Mouse (Mus musculus) embryonic facial prominence, embryonic 10.5 days (tissue): ENCODE results near the gene 9530077C05Rik. TPM values are rescaled to one million over a fixed set of nuclear protein-coding genes. Genes with fewer than 3 reads are reported as not detected.

ENCODE experiments used
- DNase-seq: peaks from one replicate; pipeline ENCODE4 v3.0.0-alpha.2; 2017; ENCODE audit warnings: low spot score
- H3K27ac ChIP-seq: fragments of 300-500 bp; sonication (generic); replicated peaks from 2 replicates; pipeline ENCODE4 v1.5.1; 2016; ENCODE audit warnings: mild to moderate bottlenecking
- H3K27me3 ChIP-seq: fragments of 300-500 bp; sonication (generic); replicated peaks from 2 replicates; pipeline ENCODE4 v1.6.1; 2016; ENCODE audit warnings: low read depth, mild to moderate bottlenecking; ENCODE audit not compliant: poor library complexity, severe bottlenecking
- H3K36me3 ChIP-seq: fragments of 300-500 bp; sonication (generic); replicated peaks from 2 replicates; pipeline ENCODE4 v1.6.1; 2016; ENCODE audit warnings: mild to moderate bottlenecking, moderate library complexity
- H3K4me1 ChIP-seq: fragments of 300-500 bp; sonication (generic); 2 replicates; pipeline ENCODE4 v1.6.1; 2016
- H3K4me3 ChIP-seq: fragments of 300-500 bp; sonication (generic); 2 replicates; pipeline ENCODE4 v1.5.1; 2016; ENCODE audit warnings: mild to moderate bottlenecking, moderate library complexity
- H3K9me3 ChIP-seq: fragments of 300-500 bp; sonication (generic); 2 replicates; pipeline ENCODE4 v1.6.1; 2016; ENCODE audit warnings: mild to moderate bottlenecking
- WGBS: fragments of 180-500 bp; shearing (Covaris S2); methylation state at CpG from one replicate; pipeline ENCODE4 v1.1.7; 2016; 5-methylcytosine and 5-hydroxymethylcytosine counted together
- polyA plus RNA-seq: library from polyadenylated mRNA; unstranded; fragments of >200 nt; fragmentation: Nextera tagmentation; extraction: Ambion mirVana; gene quantifications from 2 replicates; pipeline ENCODE4 v1.2.1, GENCODE M21; 2016

9530077C05Rik gene
- polyA plus RNA-seq, 1 experiment from 2014 or later = 6.8 TPM

DNA sequence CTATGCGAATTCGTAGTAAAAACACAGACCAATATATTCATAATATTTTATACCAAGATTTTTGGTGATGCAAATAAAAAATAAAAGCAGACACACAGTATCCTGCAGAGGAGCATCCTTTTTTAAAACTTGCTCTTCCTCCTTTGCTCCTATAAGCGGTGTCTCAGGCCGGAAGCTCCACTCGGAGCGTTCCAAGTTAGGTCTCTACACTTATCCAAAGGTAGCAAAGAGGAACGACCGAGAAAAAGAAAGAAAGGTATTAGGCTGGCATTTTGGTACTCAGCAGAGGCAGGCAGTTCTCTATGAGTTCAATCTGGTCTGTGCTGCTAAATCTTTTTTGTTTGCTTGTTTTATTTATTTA is 57.6 kb downstream of the 9530077C05Rik start:
- H3K36me3 ChIP-seq = peaks cover 22% of the 10 kb centered on the region
- H3K27ac ChIP-seq = no peak overlapping the region
- no peak overlapping the region; the same call in 1 of the 2 replicates for H3K4me3 ChIP-seq
- no peaks in the 10 kb centered on the region for H3K9me3 ChIP-seq
- H3K4me1 ChIP-seq = peaks cover 8% of the 10 kb centered on the region
- H3K27me3 ChIP-seq = no peaks in the 10 kb centered on the region
- DNase-seq = no peak
- 73% methylated on average over 8 of the region's 8 CpGs for WGBS

DNA sequence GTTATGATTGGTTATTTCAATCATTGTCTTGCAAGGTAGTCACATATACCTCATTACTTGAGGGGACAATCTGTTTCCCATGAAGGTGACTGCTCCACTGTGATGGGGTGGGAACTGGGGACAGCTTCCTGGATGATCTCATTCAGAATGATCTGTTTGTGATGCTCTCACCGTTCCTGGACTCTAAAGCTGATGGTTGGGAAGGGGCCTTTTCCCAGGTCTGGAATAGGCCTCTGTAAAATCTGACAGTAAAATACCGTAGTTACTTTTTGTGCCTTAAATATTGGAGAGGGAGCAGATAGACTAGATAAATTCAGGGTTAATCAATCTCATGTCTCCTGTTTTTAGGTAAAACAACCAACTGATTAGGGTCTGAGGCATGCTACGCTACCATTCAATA is 58.3 kb downstream of the 9530077C05Rik start, which contains the start of gene Rp9:
Gene Rp9 (minus strand): TSS at position 101 of the 400 bp plus-strand sequence.
- Histone ChIP-seq H3K36me3 (peaks cover 16% of the 10 kb centered on the region), H3K4me1 (peaks cover 8% of the 10 kb centered on the region), H3K4me3 (peak within 1 kb of the TSS; percentile 91), H3K27ac (peak within 1 kb of the TSS; percentile 94; the same call in 1 of the 2 replicates), H3K9me3 (no peaks in the 10 kb centered on the region), H3K27me3 (no peaks in the 10 kb centered on the region)
- WGBS = 87% methylated on average over 3 of the region's 3 CpGs
- DNase-seq = no peak

DNA sequence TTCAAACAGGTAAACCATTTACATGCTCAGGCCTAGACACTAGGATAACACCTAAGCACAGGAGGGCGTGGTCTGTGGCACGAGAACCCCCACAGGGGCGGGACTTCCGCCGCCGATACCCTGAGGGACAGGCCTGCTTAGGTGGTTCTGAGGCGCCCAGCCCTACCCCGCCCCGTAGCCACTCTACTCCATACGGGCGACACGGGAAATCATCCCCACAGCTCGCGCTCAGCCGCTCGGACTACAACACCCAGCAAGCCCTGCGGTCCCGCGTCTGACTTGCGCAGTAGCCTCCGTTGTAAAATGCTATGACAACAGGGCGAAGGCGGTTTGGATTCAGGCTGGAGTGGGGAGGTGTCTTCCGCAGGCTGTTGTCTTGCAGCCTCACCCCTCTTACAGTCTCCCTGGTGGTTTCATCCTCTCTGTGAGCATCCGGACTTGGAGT is 64.1 kb downstream of the 9530077C05Rik start, which contains the start of gene Bbs9:
Gene Bbs9 (plus strand): TSS at position 292 of the 445 bp plus-strand sequence.
- H3K27ac ChIP-seq = peak within 1 kb of the TSS; percentile 73
- H3K4me1 ChIP-seq = peaks cover 10% of the 10 kb centered on the region
- no peaks in the 10 kb centered on the region for H3K27me3 ChIP-seq
- under 1% methylated on average over 25 of the region's 25 CpGs for WGBS
- peak within 1 kb of the TSS; percentile 70 for H3K4me3 ChIP-seq
- no peaks in the 10 kb centered on the region for H3K36me3 ChIP-seq
- H3K9me3 ChIP-seq = no peaks in the 10 kb centered on the region
- peak; percentile 94 for DNase-seq

DNA sequence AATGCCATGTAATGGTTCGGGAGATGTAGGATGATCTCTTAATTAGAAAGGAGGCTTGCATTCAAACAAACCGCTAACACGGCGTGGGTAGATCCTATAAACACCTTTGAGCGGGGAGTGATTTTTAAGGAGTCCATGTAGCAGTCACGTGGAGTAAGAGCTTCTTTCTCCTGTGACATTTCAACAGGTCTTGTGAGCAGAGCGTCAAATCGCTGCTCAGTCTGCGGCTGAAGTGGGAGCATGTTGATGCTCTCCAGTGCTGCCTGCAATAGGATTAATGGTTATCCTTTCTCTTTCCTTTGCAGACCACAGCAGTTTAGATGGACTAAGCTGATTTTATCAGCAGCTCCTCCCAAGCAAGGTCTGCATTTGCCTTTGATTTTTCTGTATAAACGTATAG is 65.0 kb downstream of the 9530077C05Rik start:
- 4% methylated on average over 10 of the region's 10 CpGs for WGBS
- Histone ChIP-seq H3K27me3 (no peaks in the 10 kb centered on the region), H3K36me3 (no peaks in the 10 kb centered on the region), H3K9me3 (no peaks in the 10 kb centered on the region), H3K4me1 (peaks cover 10% of the 10 kb centered on the region), H3K4me3 (peak overlapping the region; percentile 70), H3K27ac (peak overlapping the region; percentile 73)
- DNase-seq = peak; percentile 10

DNA sequence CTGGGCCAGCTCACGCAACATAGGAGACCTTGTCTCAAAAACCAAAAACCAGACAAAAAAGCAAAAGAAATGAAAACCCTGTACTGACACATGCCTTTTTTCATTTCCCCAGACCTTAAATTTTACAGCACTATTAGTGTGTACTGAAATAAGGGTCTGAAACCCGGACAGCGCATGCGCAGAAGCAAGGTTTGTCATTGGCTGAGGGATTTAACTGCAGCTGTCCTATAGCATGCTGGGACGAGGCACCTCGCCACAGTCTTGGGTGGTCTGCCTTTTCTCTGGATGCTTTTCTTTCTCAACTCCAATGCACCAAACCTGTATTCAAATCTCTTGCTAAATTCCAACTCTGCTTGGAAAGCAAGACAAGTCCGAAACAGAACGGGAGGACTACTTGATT is 67.6 kb downstream of the 9530077C05Rik start:
- H3K27ac ChIP-seq = no peak overlapping the region
- H3K27me3 ChIP-seq = no peaks in the 10 kb centered on the region
- DNase-seq = no peak
- no peak overlapping the region for H3K4me3 ChIP-seq
- peaks cover 10% of the 10 kb centered on the region for H3K4me1 ChIP-seq
- 91% methylated on average over 8 of the region's 8 CpGs for WGBS
- no peaks in the 10 kb centered on the region for H3K36me3 ChIP-seq
- no peaks in the 10 kb centered on the region for H3K9me3 ChIP-seq

DNA sequence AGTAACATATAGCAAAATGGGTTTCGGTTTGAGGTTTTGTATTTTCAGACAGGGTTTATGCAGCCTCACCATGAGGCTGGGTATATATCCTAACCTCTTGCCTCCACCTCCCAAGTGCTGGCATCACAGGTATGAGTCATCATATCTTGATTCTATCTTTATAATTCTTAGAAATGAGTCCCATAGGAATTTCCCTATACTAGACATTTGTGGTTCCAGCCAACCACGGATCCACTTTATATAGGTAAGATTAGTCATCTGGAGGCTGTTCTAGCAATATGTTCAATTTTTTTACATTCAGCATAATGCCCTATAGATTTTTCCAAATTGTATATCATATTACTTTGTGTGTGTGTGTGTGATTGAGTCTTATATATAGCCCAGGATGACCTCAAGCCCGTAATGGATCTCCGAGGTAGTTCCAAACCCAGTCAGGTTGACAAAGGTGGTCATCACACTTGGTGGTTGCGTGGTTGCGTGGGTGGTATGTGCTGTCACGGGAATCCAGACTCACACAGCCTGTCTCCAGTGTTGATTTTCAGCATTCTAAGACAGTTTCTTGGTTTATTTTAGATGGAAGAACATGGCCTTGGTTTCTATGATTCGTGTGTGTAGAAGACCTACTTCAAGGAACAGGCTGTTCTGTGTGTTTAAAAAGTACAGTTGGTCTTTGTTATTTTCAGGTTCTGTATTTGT is 72.7 kb downstream of the 9530077C05Rik start:
- no peak overlapping the region for H3K4me3 ChIP-seq
- no peaks in the 10 kb centered on the region for H3K36me3 ChIP-seq
- WGBS = 96% methylated on average over 8 of the region's 8 CpGs
- no peaks in the 10 kb centered on the region for H3K27me3 ChIP-seq
- H3K27ac ChIP-seq = no peak overlapping the region
- no peak for DNase-seq
- no peaks in the 10 kb centered on the region for H3K9me3 ChIP-seq
- H3K4me1 ChIP-seq = no peaks in the 10 kb centered on the region

DNA sequence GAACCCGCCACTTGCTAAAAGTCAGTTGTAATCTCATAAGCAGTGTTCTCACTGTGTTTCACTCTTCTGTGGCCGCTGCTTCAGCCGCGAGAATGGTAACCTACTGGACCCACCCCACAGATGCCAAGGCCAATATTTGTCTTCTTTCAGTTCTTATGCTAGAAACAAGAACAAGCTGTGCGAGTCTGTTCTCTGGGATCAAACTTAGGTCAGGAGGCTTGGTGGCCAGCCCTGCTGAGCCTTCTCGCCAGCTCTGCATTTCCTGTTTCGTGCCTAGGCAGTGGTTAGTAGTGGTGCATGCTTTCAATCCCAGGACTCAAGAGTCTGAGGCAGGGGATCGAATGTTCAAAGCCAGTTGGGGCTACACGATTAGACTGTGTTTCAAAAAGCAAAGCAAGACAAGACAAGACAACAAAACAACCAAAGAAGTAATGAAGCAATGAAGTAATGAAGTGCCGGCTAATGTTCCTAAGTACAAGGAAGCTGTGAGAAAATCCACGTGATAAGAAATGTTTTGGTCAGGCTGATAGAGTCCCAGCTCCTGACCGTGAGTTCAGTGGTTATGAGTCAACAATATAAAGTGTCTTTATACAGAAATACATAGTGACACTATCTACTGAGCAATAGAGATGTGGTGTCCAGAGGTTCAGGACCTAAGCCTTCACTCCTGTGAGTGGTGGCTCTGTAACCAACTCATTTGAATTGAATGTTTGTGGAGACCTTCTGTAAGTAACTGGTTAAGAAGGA is 73.4 kb downstream of the 9530077C05Rik start:
- H3K9me3 ChIP-seq = no peaks in the 10 kb centered on the region
- H3K36me3 ChIP-seq = no peaks in the 10 kb centered on the region
- H3K27me3 ChIP-seq = no peaks in the 10 kb centered on the region
- no peak overlapping the region for H3K4me3 ChIP-seq
- DNase-seq = no peak
- H3K4me1 ChIP-seq = no peaks in the 10 kb centered on the region
- 89% methylated on average over 12 of the region's 12 CpGs for WGBS
- no peak overlapping the region for H3K27ac ChIP-seq

DNA sequence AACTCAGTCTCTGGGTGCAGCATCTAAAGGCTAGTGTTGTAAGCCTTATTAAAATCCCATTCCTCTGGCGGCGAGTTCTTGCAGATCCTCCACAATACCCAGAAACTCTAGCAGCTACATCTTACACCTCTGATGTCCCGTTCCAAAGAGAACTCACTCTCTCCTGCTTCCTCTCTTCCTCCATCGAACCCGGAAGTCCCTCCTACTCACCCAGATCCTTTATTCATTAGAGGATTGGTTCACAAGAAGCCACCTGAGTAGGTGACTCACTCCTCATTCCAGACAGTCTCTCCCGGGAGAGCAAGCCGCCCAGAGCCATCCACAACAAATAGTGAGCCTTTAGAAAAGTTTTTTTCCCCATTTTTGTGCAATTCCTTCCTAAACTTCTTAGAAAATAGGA is 74.9 kb downstream of the 9530077C05Rik start:
- WGBS = 88% methylated on average over 7 of the region's 7 CpGs

DNA sequence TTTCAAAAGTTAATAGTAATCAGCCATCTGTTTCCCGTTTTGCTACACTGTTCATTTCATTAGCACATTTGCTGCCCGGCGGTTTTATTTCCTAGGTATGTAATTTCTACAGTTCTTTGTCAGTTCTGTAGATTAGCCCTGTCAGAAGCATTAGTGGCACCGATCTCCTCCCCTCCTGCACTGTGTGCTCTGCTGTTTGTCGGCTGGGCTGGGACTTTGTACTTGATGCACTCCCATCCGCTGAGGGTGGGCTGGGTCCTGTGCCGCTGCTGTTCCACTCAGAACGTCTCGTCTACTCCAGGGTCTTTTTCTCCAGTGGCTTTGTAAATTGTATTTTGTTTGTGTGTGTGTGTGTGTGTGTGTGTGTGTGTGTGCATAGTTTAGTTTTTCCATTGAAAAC is 77.7 kb downstream of the 9530077C05Rik start:
- Histone ChIP-seq H3K27ac (no peak overlapping the region), H3K9me3 (no peaks in the 10 kb centered on the region), H3K27me3 (no peaks in the 10 kb centered on the region), H3K4me1 (no peaks in the 10 kb centered on the region), H3K36me3 (no peaks in the 10 kb centered on the region), H3K4me3 (no peak overlapping the region)
- WGBS = 64% methylated on average over 9 of the region's 9 CpGs
- DNase-seq = no peak

More for the DNA sequence above, 74.9 kb downstream of the 9530077C05Rik start:
- no peak overlapping the region for H3K4me3 ChIP-seq
- no peaks in the 10 kb centered on the region for H3K9me3 ChIP-seq
- H3K36me3 ChIP-seq = no peaks in the 10 kb centered on the region
- H3K27ac ChIP-seq = no peak overlapping the region
- no peaks in the 10 kb centered on the region for H3K27me3 ChIP-seq
- no peaks in the 10 kb centered on the region for H3K4me1 ChIP-seq
- DNase-seq = no peak

Other genes starting within 250 kb of the 9530077C05Rik start
- gene Zfp872, start 223.4 kb upstream of the 9530077C05Rik start, polyA plus RNA-seq = 0.24 and 0.26 TPM in 2 replicates
- gene Zfp809, start 185.8 kb upstream of the 9530077C05Rik start, polyA plus RNA-seq = 11.2 and 12.7 TPM in 2 replicates
- 8.3 and 9.3 TPM in 2 replicates for gene Zfp599, start 151.6 kb upstream of the 9530077C05Rik start, polyA plus RNA-seq
- gene Zfp810, start 103.9 kb upstream of the 9530077C05Rik start, polyA plus RNA-seq = 26.3 and 29.7 TPM in 2 replicates
- 41.6 TPM in 2 replicates for gene Anln, start 22.3 kb upstream of the 9530077C05Rik start, polyA plus RNA-seq
- not detected in 2 replicates for gene Gm17545, start 42.8 kb downstream of the 9530077C05Rik start, polyA plus RNA-seq
- 46.9 and 51.0 TPM in 2 replicates for gene Rp9, start 58.2 kb downstream of the 9530077C05Rik start, polyA plus RNA-seq
- gene Bbs9, start 64.2 kb downstream of the 9530077C05Rik start, polyA plus RNA-seq = 11.9 and 12.9 TPM in 2 replicates